Mouse (Mus musculus) myocyte (in vitro differentiated cells): ENCODE measurements around the gene Tenm2. TPM values are rescaled to one million over a fixed set of nuclear protein-coding genes. Genes with fewer than 3 reads are reported as not detected.

Experiments
- H3K27me3 ChIP-seq: one replicate; pipeline ENCODE4 v1.6.1; 2011; ENCODE audit not compliant: control insufficient read depth, insufficient read depth, insufficient read length
- H3K36me3 ChIP-seq: one replicate; pipeline ENCODE4 v1.6.1; 2011; ENCODE audit not compliant: control insufficient read depth, insufficient read depth
- H3K4me2 ChIP-seq: one replicate; pipeline ENCODE4 v1.6.1; 2011; ENCODE audit warnings: low read depth, control low read depth
- H3K4me3 ChIP-seq: one replicate; pipeline ENCODE4 v1.5.1; 2011; ENCODE audit warnings: mild to moderate bottlenecking, control low read depth, moderate library complexity
- H3K79me2 ChIP-seq: one replicate; pipeline ENCODE4 v1.6.1; 2011; ENCODE audit not compliant: control insufficient read depth, insufficient read depth
- H3ac ChIP-seq: one replicate; pipeline ENCODE4 v1.6.1; 2011; ENCODE audit not compliant: control insufficient read depth, insufficient read length
- CEBPB ChIP-seq: IDR thresholded peaks from 2 replicates; pipeline ENCODE4 v1.6.1; 2011; ENCODE audit warnings: mild to moderate bottlenecking, moderate library complexity; ENCODE audit not compliant: poor library complexity, insufficient read depth, severe bottlenecking
- E2F4 ChIP-seq: IDR thresholded peaks from one replicate; pipeline ENCODE4 v1.6.1; 2011; ENCODE audit warnings: mild to moderate bottlenecking, control low read depth, moderate library complexity; ENCODE audit not compliant: insufficient read depth
- MAX ChIP-seq: IDR thresholded peaks from one replicate; pipeline ENCODE4 v1.6.1; 2011; ENCODE audit warnings: low read depth, mild to moderate bottlenecking, control low read depth
- MYOD1 ChIP-seq, 3 experiments: IDR thresholded peaks; one replicate each; pipeline ENCODE4 v1.6.1; 2011; ENCODE audit warnings: control low read depth in 2 of 3, low read depth in 2 of 3, mild to moderate bottlenecking in 2 of 3, moderate library complexity in 1 of 3; ENCODE audit not compliant: insufficient read length in 2 of 3, control insufficient read depth in 1 of 3
- MYOG ChIP-seq, 3 experiments: IDR thresholded peaks; one replicate each; pipeline ENCODE4 v1.6.1; 2011; ENCODE audit warnings: control low read depth in 2 of 3, low read depth in 2 of 3, mild to moderate bottlenecking in 2 of 3; ENCODE audit not compliant: insufficient read length in 2 of 3, control insufficient read depth in 1 of 3, insufficient read depth in 1 of 3
- POLR2A ChIP-seq: IDR thresholded peaks from one replicate; pipeline ENCODE4 v1.6.1; 2011; ENCODE audit warnings: low read depth, mild to moderate bottlenecking, control low read depth, moderate library complexity; ENCODE audit not compliant: insufficient read length
- POLR2AphosphoS2 ChIP-seq: IDR thresholded peaks from one replicate; pipeline ENCODE4 v1.6.1; 2011; ENCODE audit warnings: low read depth, control low read depth; ENCODE audit not compliant: insufficient read length
- REST ChIP-seq: IDR thresholded peaks from one replicate; pipeline ENCODE4 v1.6.1; 2011; ENCODE audit warnings: mild to moderate bottlenecking, control low read depth, moderate library complexity; ENCODE audit not compliant: insufficient read depth, insufficient read length
- SRF ChIP-seq: IDR thresholded peaks from one replicate; pipeline ENCODE4 v1.6.1; 2011; ENCODE audit warnings: low read depth; ENCODE audit not compliant: control insufficient read depth, insufficient read length
- TCF12 ChIP-seq: IDR thresholded peaks from one replicate; pipeline ENCODE4 v1.6.1; 2011; ENCODE audit warnings: mild to moderate bottlenecking, control low read depth; ENCODE audit not compliant: poor library complexity, insufficient read depth, severe bottlenecking
- TCF3 ChIP-seq: IDR thresholded peaks from one replicate; pipeline ENCODE4 v1.6.1; 2011; ENCODE audit warnings: low read depth, control low read depth; ENCODE audit not compliant: insufficient read length
- USF1 ChIP-seq: IDR thresholded peaks from one replicate; pipeline ENCODE4 v1.6.1; 2011; ENCODE audit warnings: low read depth, mild to moderate bottlenecking, control low read depth, moderate library complexity
- polyA plus RNA-seq: library from polyadenylated mRNA; unstranded; fragments of >200 nt; fragmentation: generic; extraction: Trizol; gene quantifications from one replicate; pipeline ENCODE4 v1.2.1, GENCODE M21; 2012; ENCODE audit warnings: missing spikeins

Gene Tenm2
- polyA plus RNA-seq, 1 experiment: 0.28 TPM

GRCm38 (mm10) chr11:36073074-36073818 lies 1162.5 kb downstream of the Tenm2 start:
- Histone ChIP-seq H3K4me2 (no peak overlapping the region), H3K27me3 (no peaks in the 10 kb centered on the region), H3K36me3 (no peaks in the 10 kb centered on the region), H3K4me3 (no peak overlapping the region), H3ac (no peak overlapping the region), H3K79me2 (no peaks in the 10 kb centered on the region)
- TF ChIP-seq SRF (no peak), POLR2AphosphoS2 (no peak), E2F4 (no peak), TCF3 (no peak), REST (no peak), CEBPB (no peak), POLR2A (no peak), USF1 (no peak), MYOD1 (IDR thresholded peaks at IDR 0.05; ENCODE audit: control insufficient read depth in 1 of 3, insufficient read length in 2 of 3, low read depth in 2 of 3) (no peak), TCF12 (no peak), MYOG (IDR thresholded peaks at IDR 0.05; ENCODE audit: control insufficient read depth in 1 of 3, insufficient read depth in 1 of 3, insufficient read length in 2 of 3, low read depth in 2 of 3) (no peak), MAX (no peak)

- Histone ChIP-seq H3K27me3 (no peaks in the 10 kb centered on the region), H3K79me2 (no peaks in the 10 kb centered on the region), H3K4me3 (no peak overlapping the region), H3K4me2 (no peak overlapping the region), H3ac (no peak overlapping the region), H3K36me3 (no peaks in the 10 kb centered on the region)
- TF ChIP-seq SRF: no peak
- no peak for TF ChIP-seq USF1
- TF ChIP-seq E2F4: no peak
- no peak for TF ChIP-seq MAX
- TF ChIP-seq TCF12: no peak
- TF ChIP-seq REST: no peak
- TF ChIP-seq CEBPB: no peak
- no peak for TF ChIP-seq MYOG (IDR thresholded peaks at IDR 0.05; ENCODE audit: control insufficient read depth in 1 of 3, insufficient read depth in 1 of 3, insufficient read length in 2 of 3, low read depth in 2 of 3)
- no peak for TF ChIP-seq MYOD1 (IDR thresholded peaks at IDR 0.05; ENCODE audit: control insufficient read depth in 1 of 3, insufficient read length in 2 of 3, low read depth in 2 of 3)
- TF ChIP-seq POLR2A: no peak
Observed at GRCm38 (mm10) chr11:36072646-36073045, 1163.1 kb downstream of the Tenm2 start.

- no peaks in the 10 kb centered on the region for H3K36me3 ChIP-seq
- no peak overlapping the region for H3ac ChIP-seq
- no peak overlapping the region for H3K4me2 ChIP-seq
- no peak for TF ChIP-seq E2F4
- no peak overlapping the region for H3K4me3 ChIP-seq
- H3K27me3 ChIP-seq: no peaks in the 10 kb centered on the region
- H3K79me2 ChIP-seq: no peaks in the 10 kb centered on the region
Observed at GRCm38 (mm10) chr11:36072038-36072437, 1163.7 kb downstream of the Tenm2 start.

DNA sequence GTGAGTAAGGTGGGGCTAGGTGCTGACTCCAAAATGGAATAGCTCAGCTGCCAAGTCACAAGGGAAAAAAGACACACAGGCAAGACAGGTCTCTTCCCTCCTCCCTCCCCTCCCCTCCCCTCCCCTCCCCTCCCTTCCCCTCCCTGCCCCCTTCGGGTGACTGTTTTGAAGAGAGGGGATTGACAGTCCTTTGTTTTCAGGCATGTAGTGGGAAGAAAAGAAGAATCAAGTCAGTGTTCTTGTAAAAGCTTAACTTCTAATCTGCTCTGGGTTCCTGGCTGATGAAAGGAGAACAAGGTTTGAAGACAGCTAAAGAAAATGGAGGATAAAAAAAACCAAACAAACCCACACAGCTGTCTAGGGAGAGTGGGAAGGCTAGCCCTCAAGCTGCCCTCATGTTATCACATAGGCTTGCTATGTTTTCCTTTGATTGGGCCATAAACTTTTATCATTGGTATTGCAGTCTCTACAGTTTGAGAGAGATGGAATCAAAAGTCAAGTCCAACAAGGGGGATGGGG lies 1176.4 kb downstream of the Tenm2 start:
- Histone ChIP-seq H3K4me2 (no peak overlapping the region), H3K79me2 (no peaks in the 10 kb centered on the region), H3K36me3 (no peaks in the 10 kb centered on the region), H3K4me3 (no peak overlapping the region), H3ac (no peak overlapping the region), H3K27me3 (no peaks in the 10 kb centered on the region)
- TF ChIP-seq TCF12: no peak

DNA sequence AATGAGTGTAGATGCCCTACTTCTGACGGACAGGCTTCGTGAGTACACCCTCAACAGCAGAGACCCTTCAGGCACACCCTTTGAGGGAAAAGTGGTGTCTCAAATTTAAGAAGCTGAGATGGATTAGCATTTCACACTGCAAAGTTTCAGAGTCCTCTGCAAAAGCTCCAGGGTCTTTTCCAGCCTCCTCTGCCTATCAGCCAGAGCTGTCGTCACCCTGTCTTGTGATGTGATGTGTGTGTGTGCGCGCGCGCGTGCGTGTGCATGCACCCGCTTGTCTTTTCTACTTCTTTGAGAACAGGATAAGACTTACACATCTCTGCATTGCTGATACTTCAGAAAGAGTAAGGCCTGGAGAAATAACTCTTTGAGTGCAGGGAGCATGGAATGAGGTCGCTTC lies 1179.2 kb downstream of the Tenm2 start:
- H3K4me3 ChIP-seq: no peak overlapping the region
- no peaks in the 10 kb centered on the region for H3K27me3 ChIP-seq
- H3K4me2 ChIP-seq: no peak overlapping the region
- H3K79me2 ChIP-seq: no peaks in the 10 kb centered on the region
- TF ChIP-seq CEBPB (no peak), SRF (no peak), POLR2A (no peak), MYOD1 (IDR thresholded peaks at IDR 0.05; ENCODE audit: control insufficient read depth in 1 of 3, insufficient read length in 2 of 3, low read depth in 2 of 3) (no peak)
- no peak overlapping the region for H3ac ChIP-seq
- no peaks in the 10 kb centered on the region for H3K36me3 ChIP-seq
